ENCODE assay signal across 13 mouse cellular contexts in genomic region chr2:174273961-174274360, GRCm38 (mm10).
"Had no signal": no experiment of that assay in that cellular context is flagged by ENCODE, and none has a peak within 500 bp of the region (broad histone marks: within the 10 kb centered on the region; RNA-seq: fewer than 3 reads in every experiment).

No protein-coding gene starts in this region.

- ATAC-seq: liver, embryonic 12.5 days had no signal

- H3K4me2 ChIP-seq: kidney, embryonic 15.5 days; liver, embryonic 12.5 days; lung, embryonic 15.5 days; neural tube, embryonic 15.5 days had no signal

- H3K27ac ChIP-seq: kidney, embryonic 15.5 days; liver, embryonic 12.5 days; lung, embryonic 15.5 days; midbrain, embryonic 10.5 days; neural tube, embryonic 15.5 days had no signal

- H3K9ac ChIP-seq: kidney, embryonic 15.5 days; liver, embryonic 12.5 days; lung, embryonic 15.5 days; neural tube, embryonic 15.5 days had no signal

- H3K36me3 ChIP-seq: neural tube, embryonic 15.5 days had no signal

- H3K9me3 ChIP-seq: kidney, embryonic 15.5 days; liver, embryonic 12.5 days; lung, embryonic 15.5 days; midbrain, embryonic 10.5 days; neural tube, embryonic 15.5 days had no signal

- DNase-seq: kidney, postnatal 14 days; left cerebral cortex, postnatal 4 days; lung, postnatal 36 days; midbrain, embryonic 14.5 days; right cerebral cortex, adult 18-20 months; right cerebral cortex, postnatal 25 days; thymus, postnatal 36 days had no signal

- H3K27me3 ChIP-seq: kidney, embryonic 15.5 days; liver, embryonic 12.5 days; lung, embryonic 15.5 days; neural tube, embryonic 15.5 days had no signal

- H3K4me3 ChIP-seq: kidney, embryonic 15.5 days; liver, embryonic 12.5 days; lung, embryonic 15.5 days; midbrain, embryonic 10.5 days; myocyte; neural tube, embryonic 15.5 days had no signal

- H3K4me1 ChIP-seq: kidney, embryonic 15.5 days; liver, embryonic 12.5 days; lung, embryonic 15.5 days; neural tube, embryonic 15.5 days had no signal
